Mouse (Mus musculus): ENCODE measurements around the gene Tmem72.

GRCm38 (mm10) chr6:116664830-116665229, 51.9 kb downstream of the Tmem72 start:
- TF ChIP-seq POLR2A (IDR thresholded peaks at IDR 0.05; ENCODE audit: borderline replicate concordance, low read depth, low read length) (no peak), CTCF (IDR thresholded peaks at IDR 0.05; ENCODE audit: low read depth, low read length) (no peak)
